Mouse (Mus musculus): ENCODE data around the gene Dppa3. TPM values are rescaled to one million over a fixed set of nuclear protein-coding genes. Genes with fewer than 3 reads are reported as not detected.

Dppa3 gene
- polyA plus RNA-seq (2016; fragmentation: Nextera tagmentation; extraction: Ambion mirVana), result not detected in 2 replicates

GRCm38 (mm10) chr6:122626110-122626509, at the start of gene Dppa3:
Gene Dppa3, plus strand, starts transcription at chr6:122626410.
- Histone ChIP-seq H3K4me3 (replicated peaks) (no peak within 1 kb of the TSS), H3K9me3 (0 out of 2 replicates have a peak, but pooled peaks cover 7% of the 10 kb centered on the region), H3K27me3 (peaks cover 5% of the 10 kb centered on the region; the same call in 1 of the 2 replicates), H3K27ac (no peak within 1 kb of the TSS), H3K9ac (no peak within 1 kb of the TSS), H3K36me3 (replicated peaks) (no peaks in the 10 kb centered on the region), H3K4me2 (no peak within 1 kb of the TSS), H3K4me1 (0 out of 2 replicates have a peak, but pooled peaks cover 3% of the 10 kb centered on the region)
- no peak for ATAC-seq (ENCODE audit: low FRiP score)
- WGBS, result 95% methylated on average over 8 of the region's 8 CpGs

GRCm38 (mm10) chr6:122577030-122577429, 49.2 kb upstream of the Dppa3 start:
- H3K9me3 ChIP-seq, result no peaks in the 10 kb centered on the region

GRCm38 (mm10) chr6:122579086-122579485, 47.1 kb upstream of the Dppa3 start:
- Histone ChIP-seq H3K27ac (no peak overlapping the region), H3K9me3 (no peaks in the 10 kb centered on the region), H3K9ac (no peak overlapping the region), H3K4me3 (replicated peaks) (no peak overlapping the region), H3K27me3 (no peaks in the 10 kb centered on the region), H3K36me3 (replicated peaks) (no peaks in the 10 kb centered on the region), H3K4me1 (no peaks in the 10 kb centered on the region), H3K4me2 (no peak overlapping the region)
- no peak for ATAC-seq (ENCODE audit: low FRiP score)
- 78% methylated on average over 1 of the region's 1 CpGs for WGBS

More at GRCm38 (mm10) chr6:122577030-122577429, 49.2 kb upstream of the Dppa3 start:
- Histone ChIP-seq H3K27me3 (no peaks in the 10 kb centered on the region), H3K4me3 (replicated peaks) (no peak overlapping the region), H3K4me2 (no peak overlapping the region), H3K9ac (no peak overlapping the region), H3K27ac (no peak overlapping the region), H3K36me3 (replicated peaks) (no peaks in the 10 kb centered on the region), H3K4me1 (no peaks in the 10 kb centered on the region)
- WGBS, result 89% methylated on average over 3 of the region's 3 CpGs
- no peak for ATAC-seq (ENCODE audit: low FRiP score)

GRCm38 (mm10) chr6:122591027-122591758, 35.0 kb upstream of the Dppa3 start:
- ATAC-seq (ENCODE audit: low FRiP score), result no peak
- Histone ChIP-seq H3K4me3 (replicated peaks) (no peak overlapping the region), H3K4me2 (no peak overlapping the region), H3K9ac (no peak overlapping the region), H3K36me3 (replicated peaks) (no peaks in the 10 kb centered on the region), H3K27ac (no peak overlapping the region), H3K4me1 (no peaks in the 10 kb centered on the region), H3K27me3 (no peaks in the 10 kb centered on the region), H3K9me3 (no peaks in the 10 kb centered on the region)
- WGBS, result 89% methylated on average over 13 of the region's 13 CpGs

- no peak for ATAC-seq (ENCODE audit: low FRiP score)
- H3K4me3 ChIP-seq (replicated peaks), result no peak overlapping the region
- no peaks in the 10 kb centered on the region for H3K36me3 ChIP-seq (replicated peaks)
- no peaks in the 10 kb centered on the region for H3K27me3 ChIP-seq
- H3K4me2 ChIP-seq, result no peak overlapping the region
- no peak overlapping the region for H3K9ac ChIP-seq
- no peaks in the 10 kb centered on the region for H3K9me3 ChIP-seq
- H3K4me1 ChIP-seq, result no peaks in the 10 kb centered on the region
- WGBS, result 92% methylated on average over 2 of the region's 2 CpGs
- no peak overlapping the region for H3K27ac ChIP-seq
Measured at GRCm38 (mm10) chr6:122592905-122593304, 33.3 kb upstream of the Dppa3 start.

GRCm38 (mm10) chr6:122595637-122596036, 30.6 kb upstream of the Dppa3 start:
- no peak for ATAC-seq (ENCODE audit: low FRiP score)

GRCm38 (mm10) chr6:122596608-122597007, 29.6 kb upstream of the Dppa3 start:
- no peak for ATAC-seq (ENCODE audit: low FRiP score)
- H3K4me3 ChIP-seq (replicated peaks), result no peak overlapping the region
- H3K4me2 ChIP-seq, result no peak overlapping the region
- no peaks in the 10 kb centered on the region for H3K36me3 ChIP-seq (replicated peaks)
- H3K9me3 ChIP-seq, result no peaks in the 10 kb centered on the region
- H3K9ac ChIP-seq, result no peak overlapping the region
- H3K27ac ChIP-seq, result no peak overlapping the region
- H3K27me3 ChIP-seq, result no peaks in the 10 kb centered on the region
- WGBS, result 93% methylated on average over 7 of the region's 7 CpGs
- H3K4me1 ChIP-seq, result no peaks in the 10 kb centered on the region

More at GRCm38 (mm10) chr6:122595637-122596036, 30.6 kb upstream of the Dppa3 start:
- Histone ChIP-seq H3K9ac (no peak overlapping the region), H3K27ac (no peak overlapping the region), H3K4me1 (no peaks in the 10 kb centered on the region), H3K27me3 (no peaks in the 10 kb centered on the region), H3K36me3 (replicated peaks) (no peaks in the 10 kb centered on the region), H3K4me2 (no peak overlapping the region), H3K4me3 (replicated peaks) (no peak overlapping the region), H3K9me3 (no peaks in the 10 kb centered on the region)
- 42% methylated on average over 7 of the region's 7 CpGs for WGBS

- H3K4me3 ChIP-seq (replicated peaks), result no peak overlapping the region
- no peaks in the 10 kb centered on the region for H3K36me3 ChIP-seq (replicated peaks)
- H3K4me1 ChIP-seq, result peaks cover 8% of the 10 kb centered on the region
- H3K4me2 ChIP-seq, result no peak overlapping the region
- ATAC-seq (ENCODE audit: low FRiP score), result no peak
- no peaks in the 10 kb centered on the region for H3K27me3 ChIP-seq
- no peaks in the 10 kb centered on the region for H3K9me3 ChIP-seq
- H3K9ac ChIP-seq, result no peak overlapping the region
- 90% methylated on average over 4 of the region's 4 CpGs for WGBS
- H3K27ac ChIP-seq, result no peak overlapping the region
Measured at GRCm38 (mm10) chr6:122598014-122598413, 28.2 kb upstream of the Dppa3 start.

- Histone ChIP-seq H3K27me3 (no peaks in the 10 kb centered on the region), H3K4me1 (peaks cover 8% of the 10 kb centered on the region), H3K4me2 (no peak overlapping the region), H3K9ac (no peak overlapping the region), H3K27ac (no peak overlapping the region), H3K36me3 (replicated peaks) (no peaks in the 10 kb centered on the region), H3K4me3 (replicated peaks) (no peak overlapping the region), H3K9me3 (no peaks in the 10 kb centered on the region)
- WGBS, result 68% methylated on average over 6 of the region's 6 CpGs
- ATAC-seq (ENCODE audit: low FRiP score), result no peak
Measured at GRCm38 (mm10) chr6:122598436-122598835, 27.8 kb upstream of the Dppa3 start.

GRCm38 (mm10) chr6:122599054-122599737, 27.0 kb upstream of the Dppa3 start:
- Histone ChIP-seq H3K4me1 (peaks cover 8% of the 10 kb centered on the region), H3K4me3 (replicated peaks) (no peak overlapping the region), H3K9me3 (no peaks in the 10 kb centered on the region), H3K4me2 (no peak overlapping the region), H3K36me3 (replicated peaks) (no peaks in the 10 kb centered on the region), H3K9ac (no peak overlapping the region), H3K27ac (no peak overlapping the region), H3K27me3 (no peaks in the 10 kb centered on the region)
- ATAC-seq (ENCODE audit: low FRiP score), result no peak
- WGBS, result 93% methylated on average over 9 of the region's 9 CpGs

GRCm38 (mm10) chr6:122600066-122600646, 26.1 kb upstream of the Dppa3 start:
- H3K9ac ChIP-seq, result no peak overlapping the region
- ATAC-seq (ENCODE audit: low FRiP score), result no peak
- no peak overlapping the region for H3K4me3 ChIP-seq (replicated peaks)
- no peaks in the 10 kb centered on the region for H3K36me3 ChIP-seq (replicated peaks)
- H3K27ac ChIP-seq, result no peak overlapping the region
- H3K9me3 ChIP-seq, result no peaks in the 10 kb centered on the region
- 82% methylated on average over 7 of the region's 7 CpGs for WGBS
- H3K4me1 ChIP-seq, result peaks cover 8% of the 10 kb centered on the region
- H3K27me3 ChIP-seq, result no peaks in the 10 kb centered on the region
- no peak overlapping the region for H3K4me2 ChIP-seq

GRCm38 (mm10) chr6:122601031-122601430, 25.2 kb upstream of the Dppa3 start:
- H3K4me3 ChIP-seq (replicated peaks), result no peak overlapping the region
- H3K9me3 ChIP-seq, result no peaks in the 10 kb centered on the region
- WGBS, result 92% methylated on average over 4 of the region's 4 CpGs
- no peak for ATAC-seq (ENCODE audit: low FRiP score)
- peaks cover 8% of the 10 kb centered on the region for H3K4me1 ChIP-seq
- H3K27ac ChIP-seq, result no peak overlapping the region
- no peaks in the 10 kb centered on the region for H3K36me3 ChIP-seq (replicated peaks)
- no peak overlapping the region for H3K4me2 ChIP-seq
- H3K9ac ChIP-seq, result no peak overlapping the region
- no peaks in the 10 kb centered on the region for H3K27me3 ChIP-seq
